Mouse (Mus musculus) heart, embryonic 15.5 days (tissue): ENCODE measurements around the gene Akap6. TPM values are rescaled to one million over a fixed set of nuclear protein-coding genes. Genes with fewer than 3 reads are reported as not detected.

Experiments
- ATAC-seq: fragments of 200-750 bp; cut with Nextera tagmentation; replicated peaks from 2 replicates; pipeline ENCODE4 v1.8.0; 2017; ENCODE audit warnings: low read depth, moderate TSS enrichment; ENCODE audit not compliant: insufficient number of reproducible peaks, insufficient read depth, low FRiP score
- H3K27ac ChIP-seq: fragments of 300-500 bp; sonication (generic); 2 replicates; pipeline ENCODE4 v1.5.1; 2015; ENCODE audit warnings: mild to moderate bottlenecking, inconsistent platforms
- H3K27me3 ChIP-seq: fragments of 300-500 bp; sonication (generic); 2 replicates; pipeline ENCODE4 v1.6.1; 2015; ENCODE audit warnings: inconsistent platforms
- H3K36me3 ChIP-seq: fragments of 300-500 bp; sonication (generic); 2 replicates; pipeline ENCODE4 v1.6.1; 2015; ENCODE audit warnings: mild to moderate bottlenecking, inconsistent platforms
- H3K4me1 ChIP-seq: fragments of 300-500 bp; sonication (generic); replicated peaks from 2 replicates; pipeline ENCODE4 v1.6.1; 2015; ENCODE audit warnings: inconsistent platforms
- H3K4me2 ChIP-seq: fragments of 300-500 bp; sonication (generic); 2 replicates; pipeline ENCODE4 v1.6.1; 2015; ENCODE audit warnings: inconsistent platforms, mild to moderate bottlenecking, moderate library complexity
- H3K4me3 ChIP-seq: fragments of 300-500 bp; sonication (generic); 2 replicates; pipeline ENCODE4 v1.5.1; 2015; ENCODE audit warnings: mild to moderate bottlenecking, inconsistent platforms
- H3K9ac ChIP-seq: fragments of 300-500 bp; sonication (generic); 2 replicates; pipeline ENCODE4 v1.6.1; 2015; ENCODE audit warnings: mild to moderate bottlenecking, inconsistent platforms
- H3K9me3 ChIP-seq: fragments of 300-500 bp; sonication (generic); replicated peaks from 2 replicates; pipeline ENCODE4 v1.6.1; 2016; ENCODE audit warnings: inconsistent platforms
- WGBS: fragments of 180-500 bp; shearing (Covaris S2); methylation state at CpG from one replicate; pipeline ENCODE4 v1.1.7; 2015; ENCODE audit warnings: mixed read lengths; 5-methylcytosine and 5-hydroxymethylcytosine counted together
- polyA plus RNA-seq: library from polyadenylated mRNA; unstranded; fragments of >200 nt; fragmentation: Nextera tagmentation; extraction: Ambion mirVana; gene quantifications from 2 replicates; pipeline ENCODE4 v1.2.1, GENCODE M21; 2015

Akap6 gene
- polyA plus RNA-seq, 1 experiment from 2014 or later = 10.4 TPM

GRCm38 (mm10) chr12:52892519-52892918 is 193.3 kb downstream of the Akap6 start:
- Histone ChIP-seq H3K27ac (peak overlapping the region; percentile 68; the same call in 1 of the 2 replicates), H3K36me3 (peaks cover 5% of the 10 kb centered on the region; the same call in 1 of the 2 replicates), H3K4me2 (no peak overlapping the region), H3K9me3 (no peaks in the 10 kb centered on the region), H3K4me1 (peaks cover 30% of the 10 kb centered on the region), H3K9ac (no peak overlapping the region), H3K27me3 (no peaks in the 10 kb centered on the region), H3K4me3 (no peak overlapping the region)
- no peak for ATAC-seq
- 86% methylated on average over 7 of the region's 7 CpGs for WGBS

- Histone ChIP-seq H3K9me3 (no peaks in the 10 kb centered on the region), H3K9ac (no peak overlapping the region), H3K27me3 (no peaks in the 10 kb centered on the region), H3K36me3 (no peaks in the 10 kb centered on the region; the same call in 1 of the 2 replicates), H3K27ac (peak overlapping the region; percentile 68), H3K4me3 (no peak overlapping the region), H3K4me2 (no peak overlapping the region), H3K4me1 (peaks cover 35% of the 10 kb centered on the region)
- ATAC-seq = peak; percentile 43; the same call in 1 of the 2 replicates
- WGBS = 57% methylated on average over 11 of the region's 11 CpGs
Observed at GRCm38 (mm10) chr12:52893656-52894405, 194.6 kb downstream of the Akap6 start.

GRCm38 (mm10) chr12:52895672-52896460 is 196.7 kb downstream of the Akap6 start:
- peak overlapping the region; percentile 68 for H3K27ac ChIP-seq
- peak overlapping the region; percentile 27; the same call in 1 of the 2 replicates for H3K4me2 ChIP-seq
- H3K4me3 ChIP-seq = no peak overlapping the region
- H3K27me3 ChIP-seq = no peaks in the 10 kb centered on the region
- 19% methylated on average over 5 of the region's 6 CpGs for WGBS
- ATAC-seq = peak; percentile 63
- H3K9ac ChIP-seq = no peak overlapping the region
- H3K4me1 ChIP-seq = peaks cover 35% of the 10 kb centered on the region
- H3K36me3 ChIP-seq = no peaks in the 10 kb centered on the region; the same call in 1 of the 2 replicates
- no peaks in the 10 kb centered on the region for H3K9me3 ChIP-seq

- ATAC-seq = no peak; the same call in 1 of the 2 replicates
- H3K4me3 ChIP-seq = no peak overlapping the region
- H3K4me2 ChIP-seq = no peak overlapping the region
- H3K9me3 ChIP-seq = no peaks in the 10 kb centered on the region
- H3K36me3 ChIP-seq = no peaks in the 10 kb centered on the region; the same call in 1 of the 2 replicates
- H3K27ac ChIP-seq = no peak overlapping the region
- no peak overlapping the region for H3K9ac ChIP-seq
- whole genome bisulfite sequencing = 18% methylated on average over 3 of the region's 3 CpGs
- no peaks in the 10 kb centered on the region for H3K27me3 ChIP-seq
- peaks cover 40% of the 10 kb centered on the region for H3K4me1 ChIP-seq
Observed at GRCm38 (mm10) chr12:52896785-52897184, 197.6 kb downstream of the Akap6 start.

GRCm38 (mm10) chr12:52898130-52898529 is 198.9 kb downstream of the Akap6 start:
- H3K4me1 ChIP-seq = peaks cover 34% of the 10 kb centered on the region
- ATAC-seq = no peak
- H3K9me3 ChIP-seq = no peaks in the 10 kb centered on the region
- WGBS = 43% methylated on average over 10 of the region's 10 CpGs
- H3K4me2 ChIP-seq = no peak overlapping the region
- H3K4me3 ChIP-seq = no peak overlapping the region
- no peak overlapping the region for H3K9ac ChIP-seq
- no peaks in the 10 kb centered on the region; the same call in 1 of the 2 replicates for H3K36me3 ChIP-seq
- H3K27me3 ChIP-seq = no peaks in the 10 kb centered on the region
- no peak overlapping the region for H3K27ac ChIP-seq

- no peak overlapping the region for H3K4me2 ChIP-seq
- WGBS = 90% methylated on average over 5 of the region's 5 CpGs
- no peaks in the 10 kb centered on the region for H3K27me3 ChIP-seq
- H3K4me1 ChIP-seq = peaks cover 14% of the 10 kb centered on the region
- H3K36me3 ChIP-seq = no peaks in the 10 kb centered on the region
- no peak overlapping the region for H3K4me3 ChIP-seq
- H3K9ac ChIP-seq = no peak overlapping the region
- H3K9me3 ChIP-seq = no peaks in the 10 kb centered on the region
- no peak overlapping the region for H3K27ac ChIP-seq
- no peak for ATAC-seq
Observed at GRCm38 (mm10) chr12:52904046-52904445, 204.9 kb downstream of the Akap6 start.

- no peak for ATAC-seq
Observed at GRCm38 (mm10) chr12:52908448-52909066, 209.4 kb downstream of the Akap6 start.

GRCm38 (mm10) chr12:52910345-52910744 is 211.2 kb downstream of the Akap6 start:
- peaks cover 6% of the 10 kb centered on the region for H3K4me1 ChIP-seq
- 71% methylated on average over 13 of the region's 13 CpGs for WGBS
- H3K4me3 ChIP-seq = no peak overlapping the region
- ATAC-seq = no peak
- H3K27ac ChIP-seq = no peak overlapping the region
- no peaks in the 10 kb centered on the region for H3K9me3 ChIP-seq
- no peaks in the 10 kb centered on the region for H3K27me3 ChIP-seq
- no peak overlapping the region for H3K4me2 ChIP-seq
- no peaks in the 10 kb centered on the region; the same call in 1 of the 2 replicates for H3K36me3 ChIP-seq
- no peak overlapping the region for H3K9ac ChIP-seq

More at GRCm38 (mm10) chr12:52908448-52909066, 209.4 kb downstream of the Akap6 start:
- H3K9ac ChIP-seq = no peak overlapping the region
- H3K27ac ChIP-seq = no peak overlapping the region
- H3K4me3 ChIP-seq = no peak overlapping the region
- H3K36me3 ChIP-seq = no peaks in the 10 kb centered on the region; the same call in 1 of the 2 replicates
- 59% methylated on average over 13 of the region's 13 CpGs for WGBS
- no peak overlapping the region for H3K4me2 ChIP-seq
- no peaks in the 10 kb centered on the region for H3K27me3 ChIP-seq
- peaks cover 9% of the 10 kb centered on the region for H3K4me1 ChIP-seq
- no peaks in the 10 kb centered on the region for H3K9me3 ChIP-seq

- Histone ChIP-seq H3K9ac (no peak overlapping the region), H3K4me1 (peaks cover 2% of the 10 kb centered on the region), H3K27me3 (no peaks in the 10 kb centered on the region), H3K27ac (no peak overlapping the region), H3K36me3 (no peaks in the 10 kb centered on the region; the same call in 1 of the 2 replicates), H3K4me3 (no peak overlapping the region), H3K9me3 (no peaks in the 10 kb centered on the region), H3K4me2 (no peak overlapping the region)
- ATAC-seq = no peak
- WGBS = 24% methylated on average over 8 of the region's 8 CpGs
Observed at GRCm38 (mm10) chr12:52910819-52911218, 211.6 kb downstream of the Akap6 start.

- no peak overlapping the region for H3K27ac ChIP-seq
- H3K9me3 ChIP-seq = no peaks in the 10 kb centered on the region
- no peaks in the 10 kb centered on the region; the same call in 1 of the 2 replicates for H3K36me3 ChIP-seq
- no peak overlapping the region for H3K4me2 ChIP-seq
- H3K4me1 ChIP-seq = peaks cover 28% of the 10 kb centered on the region
- WGBS = 28% methylated on average over 11 of the region's 11 CpGs
- H3K27me3 ChIP-seq = no peaks in the 10 kb centered on the region
- no peak overlapping the region for H3K4me3 ChIP-seq
- no peak for ATAC-seq
- H3K9ac ChIP-seq = no peak overlapping the region
Observed at GRCm38 (mm10) chr12:52918939-52919338, 219.8 kb downstream of the Akap6 start.

GRCm38 (mm10) chr12:52922510-52922909 is 223.3 kb downstream of the Akap6 start:
- Histone ChIP-seq H3K27ac (peak overlapping the region; percentile 50), H3K36me3 (no peaks in the 10 kb centered on the region; the same call in 1 of the 2 replicates), H3K4me1 (peaks cover 28% of the 10 kb centered on the region), H3K4me2 (no peak overlapping the region), H3K4me3 (no peak overlapping the region), H3K9ac (no peak overlapping the region), H3K27me3 (no peaks in the 10 kb centered on the region), H3K9me3 (no peaks in the 10 kb centered on the region)
- peak; percentile 47; the same call in 1 of the 2 replicates for ATAC-seq
- WGBS = 47% methylated on average over 6 of the region's 6 CpGs
